Mouse (Mus musculus) liver, adult 2 months (tissue): ENCODE data around the gene Zbtb34.

Experiments used
- CTCF ChIP-seq: fragments of 200-500 bp; IDR thresholded peaks from 2 replicates; pipeline ENCODE4 v1.5.1; 2011; ENCODE audit warnings: low read depth, low read length, control low read depth
- POLR2A ChIP-seq: fragments of 200-500 bp; IDR thresholded peaks from 2 replicates; pipeline ENCODE4 v1.6.1; 2011; ENCODE audit warnings: low read length, control low read depth; ENCODE audit not compliant: insufficient read depth; ENCODE audit errors: extremely low read depth

GRCm38 (mm10) chr2:33361139-33361716 lies 69.9 kb downstream of the Zbtb34 start:
- no peak for TF ChIP-seq POLR2A
- no peak for TF ChIP-seq CTCF
